Mouse (Mus musculus): ENCODE results near the gene Kcnj4.

Kcnj4 gene

DNA sequence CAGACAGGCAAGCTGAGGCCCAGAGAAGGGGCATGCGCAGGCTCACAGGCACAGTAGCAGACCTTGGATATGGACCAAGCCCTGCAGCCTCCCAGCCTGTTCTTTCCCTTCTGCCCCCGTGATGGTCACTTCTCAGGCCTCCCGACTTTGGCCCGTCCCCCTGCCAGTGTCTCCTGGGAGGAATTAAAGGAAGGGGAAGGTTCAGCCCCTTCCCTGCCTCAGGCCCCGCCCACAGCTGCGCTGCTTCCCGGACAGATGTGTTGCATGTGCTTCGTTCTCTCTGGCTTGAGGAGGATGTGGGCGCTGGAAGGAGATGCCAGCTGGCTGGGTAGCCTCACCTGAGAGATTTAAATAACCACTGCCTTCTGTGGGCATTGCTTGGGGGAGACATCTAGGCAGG, 8.9 kb upstream of the Kcnj4 start:
- DNase-seq (ENCODE audit: extremely low read depth, low read depth, low spot score) = no peak

DNA sequence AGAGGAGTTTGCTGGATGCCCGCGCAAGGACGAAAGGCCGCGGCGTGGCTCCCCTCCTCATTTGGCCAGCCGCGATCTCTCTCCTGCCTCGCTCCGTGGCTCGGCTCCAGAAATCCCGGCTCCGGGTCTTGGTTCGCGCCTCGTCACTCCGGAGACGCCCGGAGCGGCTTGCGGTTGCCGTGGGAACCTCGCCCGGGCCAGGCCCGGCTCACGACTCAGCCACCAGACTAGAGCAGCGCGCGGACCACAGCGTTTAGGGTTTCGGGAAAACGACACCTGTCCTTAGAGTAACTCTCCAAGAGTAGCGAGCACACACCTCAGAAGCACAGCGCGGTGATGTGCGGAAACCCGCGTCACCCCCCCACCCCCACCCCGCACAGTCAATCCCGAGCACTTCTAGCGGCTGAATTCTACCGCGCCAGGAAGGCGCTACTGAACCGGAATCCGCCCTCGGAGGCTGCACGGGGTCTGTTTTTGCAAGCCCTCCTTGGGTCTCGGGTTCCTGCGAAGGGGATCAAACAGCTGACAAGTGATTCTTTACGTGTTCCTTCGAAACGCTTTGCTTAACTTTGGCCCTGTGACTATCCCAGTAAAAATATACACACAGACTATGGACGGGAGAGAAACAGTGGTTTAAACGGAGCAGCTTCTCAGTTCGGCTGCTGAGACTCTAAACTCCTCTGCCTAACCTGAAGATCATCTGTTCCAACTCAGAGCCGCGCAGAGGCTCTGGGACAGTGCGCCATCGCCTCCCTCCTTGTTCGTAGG, 6.7 kb upstream of the Kcnj4 start:
- no peak for DNase-seq (ENCODE audit: extremely low read depth, low read depth, low spot score)

DNA sequence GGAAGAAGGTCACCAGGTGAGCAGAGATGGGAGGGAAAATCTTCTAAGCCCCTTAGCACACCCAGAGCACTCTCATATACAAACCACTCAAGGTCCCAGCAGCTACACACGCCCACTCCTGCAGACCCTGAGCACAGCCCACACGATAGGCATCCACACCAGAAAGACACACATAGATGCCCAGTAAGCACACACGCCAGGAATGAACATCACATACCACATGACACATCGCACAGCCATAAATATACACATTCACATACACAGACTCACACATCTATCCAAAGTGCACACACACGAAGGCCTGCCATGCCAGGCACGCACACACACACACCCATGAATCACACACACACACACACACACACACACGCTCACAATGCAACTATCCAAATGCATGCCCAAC, 5.4 kb upstream of the Kcnj4 start:
- no peak for DNase-seq (ENCODE audit: extremely low read depth, low read depth, low spot score)

DNA sequence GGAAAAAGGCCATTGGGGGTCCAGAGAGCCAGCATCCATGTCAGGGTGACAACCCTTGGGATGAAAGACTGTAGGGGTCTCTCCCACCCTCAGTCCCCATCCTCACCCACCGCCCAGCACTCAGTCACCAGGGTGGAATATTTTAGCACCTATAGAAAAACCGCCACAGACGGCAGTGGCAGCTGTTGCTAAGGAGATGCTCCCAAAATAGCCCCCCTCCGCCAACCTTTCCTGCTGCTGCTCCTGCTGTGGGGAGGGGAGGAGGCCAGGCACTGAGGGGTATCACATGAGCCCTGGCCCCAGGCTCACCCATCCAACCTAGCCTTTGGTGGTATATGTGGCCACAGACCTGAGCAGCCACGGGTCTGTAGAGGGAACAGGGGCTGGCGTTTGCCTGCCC, 5.0 kb upstream of the Kcnj4 start:
- no peak for DNase-seq (ENCODE audit: extremely low read depth, low read depth, low spot score)

DNA sequence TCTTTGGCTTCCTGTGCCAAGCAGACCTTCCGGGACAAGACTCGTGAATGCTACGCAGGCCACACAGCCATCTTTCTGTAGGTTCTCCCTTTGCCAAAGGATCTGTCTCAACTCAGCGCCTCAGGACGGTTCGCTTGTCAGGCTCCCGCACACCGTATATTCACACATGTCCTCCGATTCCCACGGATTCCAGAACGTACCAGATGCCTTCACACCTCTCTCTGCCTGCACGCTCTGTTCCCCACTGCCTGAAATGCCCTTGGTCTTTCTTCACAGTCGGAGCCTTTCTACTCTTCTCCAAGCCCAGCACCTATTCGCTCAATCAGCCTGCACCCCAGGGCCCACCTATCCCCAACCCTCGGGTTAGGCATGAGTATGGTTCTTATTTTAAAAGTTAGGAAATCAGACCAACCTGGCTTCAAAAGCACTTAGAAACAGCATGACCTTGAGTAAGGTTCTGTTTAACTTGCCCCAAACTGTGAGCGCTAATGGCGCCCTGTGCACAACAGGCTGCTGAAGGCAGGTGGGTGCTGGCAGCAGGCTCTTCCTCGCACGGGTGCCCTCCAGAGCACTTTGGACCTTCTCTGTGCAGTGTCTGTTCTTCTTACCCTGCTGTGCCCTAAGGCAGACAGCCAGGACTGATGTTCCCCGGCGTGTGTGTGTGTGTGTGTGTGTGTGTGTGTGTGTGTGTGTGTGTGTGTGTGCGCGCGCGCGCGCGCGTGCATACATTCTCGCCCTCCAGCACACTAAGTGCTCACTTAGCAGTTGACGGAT, 2.2 kb upstream of the Kcnj4 start:
- DNase-seq (ENCODE audit: extremely low read depth, low read depth, low spot score) = no peak

DNA sequence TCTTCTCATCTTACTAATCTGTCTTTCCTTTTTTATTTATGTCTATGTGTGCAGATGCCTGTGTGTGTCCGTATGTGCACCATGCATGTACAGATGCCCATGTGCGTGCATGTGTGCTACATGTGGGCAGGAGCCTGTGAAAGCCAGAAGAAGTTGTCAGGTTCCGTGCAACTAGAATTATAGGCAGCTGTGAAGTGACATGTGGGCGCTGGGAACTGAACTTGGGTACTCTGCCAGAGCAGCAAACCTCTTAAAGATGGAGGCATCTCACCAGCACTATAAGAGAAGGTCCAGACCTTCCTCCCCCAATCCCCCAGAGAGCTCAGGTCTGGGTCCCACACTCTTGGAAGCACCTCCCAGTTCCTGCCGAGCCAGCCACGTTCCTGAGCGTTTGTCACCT, 1.4 kb upstream of the Kcnj4 start:
- DNase-seq (ENCODE audit: extremely low read depth, low read depth, low spot score) = no peak

DNA sequence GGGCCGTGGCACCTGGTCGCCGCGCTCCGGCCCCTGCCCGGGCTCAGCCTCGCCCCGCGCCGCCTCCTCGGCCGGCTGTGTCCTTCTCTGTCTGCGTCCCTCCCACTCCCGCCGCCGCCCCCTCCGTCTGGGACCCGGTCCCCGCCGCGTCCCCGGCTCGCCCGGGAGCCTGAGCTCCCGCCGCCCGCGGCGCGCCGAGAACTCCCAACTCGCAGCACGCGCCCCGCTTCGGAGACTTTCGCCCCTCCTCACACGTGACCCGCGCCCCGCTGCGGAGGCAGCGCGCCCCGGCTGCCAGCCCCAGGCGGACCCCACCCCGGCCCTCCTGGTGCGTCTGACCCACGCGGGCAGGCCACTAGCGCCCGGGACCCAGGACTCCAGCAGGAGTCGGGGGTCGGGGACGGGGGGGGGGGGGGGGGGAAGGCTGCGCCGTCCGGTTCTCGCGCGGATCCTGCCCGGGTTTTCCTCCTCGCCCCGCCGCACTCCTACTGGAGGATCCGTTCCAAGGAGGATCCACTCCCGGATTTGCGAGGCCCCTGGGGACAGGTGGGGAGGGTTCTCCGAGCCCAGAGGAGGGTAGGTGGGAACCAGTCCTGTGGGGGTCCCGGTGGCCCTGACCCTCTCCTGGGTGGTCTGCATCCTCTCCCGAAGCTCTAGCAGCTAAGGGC, 709 bp upstream of the Kcnj4 start:
- no peak for DNase-seq (ENCODE audit: extremely low read depth, low read depth, low spot score)

DNA sequence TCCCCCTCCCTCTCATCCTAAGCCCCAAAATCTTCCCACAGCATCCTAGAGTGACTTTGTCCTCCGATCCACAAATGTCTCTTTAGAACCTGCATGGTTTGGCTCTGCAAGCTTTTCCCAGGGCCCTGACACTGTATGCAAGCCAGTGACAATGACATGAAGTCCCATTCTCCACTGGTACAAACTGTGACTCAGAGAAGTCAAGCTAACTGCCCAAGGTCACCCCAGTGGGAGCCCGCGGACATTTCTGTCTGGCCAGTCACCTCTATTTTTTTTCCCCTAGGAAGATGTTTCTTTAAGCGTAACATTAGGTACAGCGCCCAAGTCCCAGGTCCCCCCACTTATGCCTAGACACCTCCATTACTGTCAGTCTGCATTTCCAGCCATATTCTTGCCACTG, 1.6 kb downstream of the Kcnj4 start:
- DNase-seq (ENCODE audit: extremely low read depth, low read depth, low spot score) = no peak

DNA sequence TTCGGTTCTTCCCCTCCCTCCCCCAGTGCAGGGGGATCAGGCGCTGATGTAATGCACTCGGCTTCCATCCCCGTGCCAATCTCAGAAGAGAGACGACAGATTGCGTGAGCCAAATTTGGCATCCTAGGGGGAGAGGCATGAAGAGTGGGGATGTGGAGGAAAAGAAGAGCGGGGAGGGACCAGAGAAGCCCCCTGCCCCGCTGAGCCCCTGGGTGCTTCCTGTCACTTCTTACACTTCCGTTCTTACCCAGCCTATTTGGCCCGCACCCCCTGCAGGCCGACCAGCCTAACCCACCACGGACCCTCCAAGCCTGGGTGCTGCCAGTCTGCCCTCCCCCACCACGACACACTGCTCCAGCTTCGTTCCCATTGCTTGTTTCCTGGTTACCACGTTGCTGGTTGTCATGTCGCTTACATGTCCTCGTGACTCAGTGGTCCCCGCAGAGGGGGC, 2.1 kb downstream of the Kcnj4 start:
- no peak for DNase-seq (ENCODE audit: extremely low read depth, low read depth, low spot score)

DNA sequence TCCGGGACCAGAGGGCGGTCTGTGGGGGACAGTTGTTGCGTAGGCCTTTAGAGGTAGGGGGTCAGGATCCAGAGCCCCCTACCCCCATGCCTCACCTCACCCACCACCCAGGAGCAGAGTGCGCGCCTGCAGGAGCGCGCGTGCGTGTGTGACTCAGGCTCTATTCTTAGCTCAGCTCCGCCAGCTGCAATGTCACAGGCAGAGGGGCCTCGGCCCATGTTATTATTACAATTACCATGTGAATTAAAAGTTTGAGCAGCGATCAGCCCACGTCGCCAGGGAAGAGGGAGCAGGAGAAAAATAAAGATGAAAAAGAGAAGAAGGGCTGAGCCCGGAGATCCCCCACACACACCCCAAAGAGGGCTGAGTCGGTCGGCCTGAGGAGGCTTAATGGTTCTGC, 4.9 kb downstream of the Kcnj4 start:
- DNase-seq (ENCODE audit: extremely low read depth, low read depth, low spot score) = no peak

DNA sequence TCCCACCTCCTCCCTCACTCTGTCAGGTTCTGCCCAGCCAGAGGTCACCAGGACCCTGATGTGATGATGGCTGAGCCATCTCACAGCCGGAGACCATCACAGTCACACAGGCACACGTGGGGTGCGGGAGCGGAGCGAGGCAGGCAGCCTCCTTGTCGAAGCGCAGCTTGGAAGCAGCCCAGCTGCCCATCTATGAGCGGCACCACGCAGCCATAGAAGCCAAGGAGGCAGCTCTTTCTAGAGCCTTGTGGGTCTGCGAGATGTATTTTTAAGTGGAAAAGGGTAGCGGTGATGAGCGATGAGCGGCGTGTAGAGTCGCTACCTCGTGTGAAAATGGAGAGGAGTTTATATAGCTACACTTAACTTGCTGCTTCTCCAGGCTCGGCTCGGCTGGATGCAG, 11.5 kb downstream of the Kcnj4 start:
- no peak for DNase-seq (ENCODE audit: extremely low read depth, low read depth, low spot score)

DNA sequence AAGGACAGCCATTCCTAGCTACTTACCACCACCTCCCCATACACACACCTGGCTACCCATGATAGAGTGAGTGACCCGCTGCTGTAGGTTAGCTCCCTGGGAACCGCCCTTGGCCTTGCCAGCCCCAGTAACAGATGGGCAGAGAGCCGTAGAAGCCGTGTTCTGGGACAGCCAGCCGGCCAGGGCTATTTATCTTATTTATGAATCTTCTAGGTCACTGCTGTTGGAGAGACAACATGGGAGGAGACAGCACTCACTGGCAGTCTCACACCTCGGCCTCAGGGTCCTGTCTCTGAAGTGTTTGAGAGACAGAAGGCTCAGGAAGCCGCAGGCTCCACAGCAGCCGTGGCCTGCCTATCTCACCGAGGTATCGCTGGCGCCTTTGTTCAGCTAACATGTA, 15.6 kb downstream of the Kcnj4 start:
- no peak for DNase-seq (ENCODE audit: extremely low read depth, low read depth, low spot score)

DNA sequence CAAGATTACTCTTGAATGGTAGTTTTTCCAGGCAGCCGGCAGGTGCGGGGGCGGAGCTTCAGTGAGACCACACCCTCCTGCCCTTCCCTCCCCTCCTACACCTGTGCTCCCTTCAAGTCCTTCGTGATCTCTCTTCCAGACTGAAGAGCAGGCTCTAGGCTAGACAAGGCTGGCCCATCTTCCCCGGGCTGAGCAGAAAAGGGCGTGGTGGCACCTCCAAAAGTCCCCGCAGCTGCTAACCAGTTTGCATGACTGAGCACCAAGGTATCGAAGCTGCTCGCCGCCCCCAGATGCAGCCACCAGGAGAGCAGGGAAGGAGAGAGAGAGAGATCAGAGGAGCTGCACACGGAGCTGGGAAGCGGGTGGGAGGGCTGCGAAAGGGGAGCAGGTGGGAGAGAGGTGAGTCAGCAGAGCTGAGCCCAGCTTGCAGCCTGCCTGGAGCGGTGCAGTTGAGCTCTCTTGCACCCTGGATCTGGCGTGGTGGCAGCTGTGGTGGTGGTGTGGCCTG, 23.8 kb downstream of the Kcnj4 start:
- DNase-seq (ENCODE audit: extremely low read depth, low read depth, low spot score) = no peak

DNA sequence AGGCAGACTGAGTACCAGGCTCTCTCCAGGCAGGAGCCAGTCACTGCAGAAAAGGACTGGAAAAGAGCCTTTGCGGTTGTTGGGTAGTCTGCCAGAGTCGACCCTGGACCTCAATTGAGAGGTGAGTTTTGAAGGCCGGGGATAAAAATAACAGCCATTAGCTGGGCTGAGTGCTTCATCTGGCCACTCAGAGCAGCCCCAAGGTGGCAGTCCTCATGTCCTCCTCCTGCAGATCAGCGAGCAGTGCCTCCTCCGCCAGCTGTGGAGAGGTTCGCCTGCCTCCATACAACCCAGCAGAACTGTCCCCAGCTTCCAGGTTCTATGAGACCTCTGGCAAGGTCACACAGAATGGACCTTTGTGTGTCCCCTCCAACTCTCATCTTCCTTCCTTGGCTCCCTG, 27.8 kb downstream of the Kcnj4 start:
- DNase-seq (ENCODE audit: extremely low read depth, low read depth, low spot score) = no peak

DNA sequence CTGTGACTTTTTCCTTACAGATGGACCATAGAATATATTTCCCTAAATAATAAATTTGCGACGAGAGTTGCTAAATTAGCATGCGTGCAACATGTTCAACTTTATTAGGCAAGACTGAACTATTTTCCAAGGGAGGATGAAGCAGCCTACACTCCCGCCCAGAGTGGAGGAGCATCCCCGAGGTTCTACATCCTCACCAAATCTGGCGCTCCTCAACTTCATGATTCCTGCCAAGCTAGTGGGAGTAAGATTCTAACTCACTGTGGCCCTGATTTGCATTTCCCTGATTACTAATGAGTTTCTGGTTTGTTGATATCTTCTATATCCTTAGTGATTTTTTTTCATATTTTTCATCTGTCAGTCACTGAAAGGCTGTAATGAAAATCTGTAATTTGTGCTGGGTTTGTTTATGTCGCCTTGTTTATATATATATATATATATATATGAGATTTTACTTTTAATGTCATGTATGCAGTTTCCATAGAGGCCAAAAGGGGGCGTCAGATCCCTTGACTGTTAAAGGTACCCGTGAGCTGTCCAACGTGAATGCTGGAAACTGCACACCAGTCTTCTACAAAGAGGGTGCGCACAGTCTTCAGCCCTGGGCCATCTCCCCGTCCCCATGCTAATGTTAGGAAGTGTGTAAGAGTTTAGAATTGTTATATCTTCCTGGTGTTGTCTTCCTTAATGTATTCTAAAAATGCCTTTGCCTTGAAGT, 31.2 kb downstream of the Kcnj4 start:
- no peak for DNase-seq (ENCODE audit: extremely low read depth, low read depth, low spot score)

DNA sequence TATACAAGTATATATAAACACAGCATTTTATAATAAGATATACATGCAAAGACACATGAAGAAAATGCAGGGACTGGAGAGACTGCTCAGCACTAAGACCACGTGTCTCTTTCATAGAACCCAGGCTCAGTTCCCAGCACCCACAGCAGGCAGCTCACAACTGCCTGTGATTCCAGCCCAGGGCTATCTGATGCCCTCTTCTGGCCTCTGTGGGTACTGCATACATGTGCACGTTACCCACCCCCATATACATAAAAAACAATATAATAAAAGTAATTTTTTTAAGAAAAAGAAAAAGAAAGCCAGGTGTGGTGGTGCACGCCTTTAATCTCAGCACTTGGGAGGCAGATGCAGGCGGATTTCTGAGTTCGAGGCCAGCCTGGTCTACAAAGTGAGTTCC, 32.0 kb downstream of the Kcnj4 start:
- no peak for DNase-seq (ENCODE audit: extremely low read depth, low read depth, low spot score)

DNA sequence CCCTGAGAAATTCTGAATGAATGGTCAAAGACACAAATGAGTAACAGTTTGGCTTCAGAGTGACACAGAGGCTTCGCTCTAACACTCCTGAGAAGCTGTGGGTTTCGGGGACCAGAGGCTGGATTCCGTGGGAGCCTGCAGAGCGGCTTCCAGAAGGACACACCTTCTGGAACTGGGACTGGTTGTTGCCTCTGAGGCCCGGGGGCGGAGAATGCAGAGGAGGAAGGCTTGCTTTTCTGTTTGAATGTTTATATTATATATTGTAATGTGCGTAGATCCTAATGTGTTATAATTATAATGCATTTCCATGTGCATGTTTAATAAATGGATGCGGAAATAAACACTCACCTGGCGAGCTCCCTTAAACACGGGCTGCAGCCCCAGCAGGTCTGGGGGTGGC, 33.9 kb downstream of the Kcnj4 start:
- no peak for DNase-seq (ENCODE audit: extremely low read depth, low read depth, low spot score)

DNA sequence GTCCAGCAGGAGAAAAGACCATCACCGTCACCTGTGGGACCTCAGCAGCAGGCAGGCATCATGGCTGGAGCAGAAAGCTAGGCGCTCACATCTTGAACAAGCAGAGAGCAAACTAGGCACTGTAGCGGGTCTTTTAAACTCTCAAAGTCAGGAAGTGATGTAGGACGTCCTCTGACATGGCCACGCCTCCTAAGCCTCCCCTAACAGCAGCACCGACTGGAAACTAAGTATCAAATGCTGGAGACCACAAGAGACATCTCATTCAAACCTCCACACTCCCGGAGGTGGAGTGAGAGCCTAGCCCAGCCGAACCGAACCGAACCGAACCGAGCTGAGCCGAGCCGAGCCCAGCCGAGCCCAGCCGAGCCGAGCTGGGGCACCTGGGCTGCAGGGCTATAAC, 34.5 kb downstream of the Kcnj4 start:
- DNase-seq (ENCODE audit: extremely low read depth, low read depth, low spot score) = no peak

DNA sequence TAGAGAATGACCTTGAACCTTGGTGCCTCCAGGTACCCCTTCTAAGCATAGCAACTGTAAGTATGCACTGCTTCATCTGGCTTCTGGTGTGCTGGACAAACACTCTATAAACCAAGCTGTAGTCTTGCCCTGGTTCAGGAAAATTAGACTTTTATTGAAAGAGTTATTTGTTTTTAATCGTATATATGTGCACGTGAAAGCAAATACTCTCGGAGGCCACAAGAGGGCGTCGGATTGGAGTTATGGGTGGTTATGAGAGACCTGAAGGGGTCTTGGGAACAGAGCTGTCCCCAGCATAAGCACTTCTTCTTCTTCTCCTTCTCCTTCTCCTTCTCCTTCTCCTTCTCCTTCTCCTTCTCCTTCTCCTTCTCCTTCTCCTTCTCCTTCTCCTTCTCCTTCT, 35.5 kb downstream of the Kcnj4 start:
- no peak for DNase-seq (ENCODE audit: extremely low read depth, low read depth, low spot score)

DNA sequence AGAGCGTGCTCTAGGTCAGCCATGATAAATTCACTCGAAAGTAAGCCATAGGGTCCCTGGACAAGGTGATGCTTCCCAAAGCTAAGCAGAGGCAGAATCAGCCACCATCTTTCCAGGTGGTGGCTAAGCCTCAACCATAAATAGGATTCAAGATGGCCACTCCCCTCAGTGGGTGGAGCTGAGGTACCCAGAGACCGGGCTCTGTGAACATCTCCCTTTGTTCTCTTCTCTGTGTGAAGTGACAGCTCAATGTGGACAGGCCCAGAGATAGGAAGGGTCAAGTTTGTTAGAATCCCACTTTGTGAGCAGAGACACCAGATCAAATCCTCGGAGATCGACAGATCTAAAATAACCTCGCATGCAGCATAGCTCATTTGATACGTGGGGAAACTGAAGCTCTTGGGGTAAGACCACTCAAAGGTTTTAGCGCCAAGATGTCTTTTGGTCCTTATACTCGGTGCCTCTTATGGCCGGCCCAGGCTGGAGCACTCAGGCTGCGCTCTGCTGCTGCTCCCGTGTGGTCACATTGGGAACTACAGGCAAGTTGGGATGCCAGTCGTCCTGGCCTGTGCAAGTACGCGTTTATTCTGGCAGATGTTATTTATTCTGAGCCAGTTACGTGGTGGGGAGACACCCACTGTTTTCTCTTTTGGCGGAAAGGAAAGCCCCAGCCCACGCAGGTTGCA, 38.3 kb downstream of the Kcnj4 start:
- no peak for DNase-seq (ENCODE audit: extremely low read depth, low read depth, low spot score)

DNA sequence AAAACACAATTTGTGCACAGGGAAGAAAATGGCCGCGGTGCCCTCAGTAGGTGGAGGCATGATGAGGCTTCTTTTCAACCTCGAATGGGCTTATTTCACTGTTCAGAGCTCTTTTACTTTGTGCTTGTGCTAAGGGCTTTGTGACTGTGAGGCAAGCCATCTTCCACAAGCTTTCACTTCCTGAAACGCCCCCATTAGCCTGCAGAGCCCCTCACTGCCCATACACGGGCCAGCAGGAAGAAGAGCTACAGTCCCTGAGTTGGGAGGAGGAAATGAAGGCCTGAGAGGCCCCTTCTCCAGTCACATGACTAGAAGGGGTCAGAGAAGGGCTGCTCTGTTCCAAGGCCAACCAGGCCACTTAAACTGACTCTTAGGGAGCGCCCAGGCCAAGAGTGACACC, 48.5 kb downstream of the Kcnj4 start:
- DNase-seq (ENCODE audit: extremely low read depth, low read depth, low spot score) = no peak

Data from fat pad, adult 2 months (tissue).